Mouse (Mus musculus) MEL (cell line): Measurements from ENCODE around the gene Tepsin. TPM values are rescaled to one million over a fixed set of nuclear protein-coding genes. Genes with fewer than 3 reads are reported as not detected.

Source experiments
- DNase-seq: peaks from one replicate; pipeline ENCODE4 v3.0.0; 2011; ENCODE audit warnings: low read depth, low spot score
- H3K27ac ChIP-seq: 2 replicates; pipeline ENCODE4 v1.5.1; 2012; ENCODE audit warnings: low read depth, mild to moderate bottlenecking, control low read depth, low read length, moderate library complexity; ENCODE audit not compliant: control insufficient read depth
- H3K27me3 ChIP-seq, 2 experiments: fragments of 150-350 bp in 1 of 2; sonication (generic) in 1 of 2; 2 replicates each; pipeline ENCODE4 v1.6.1; 2012; ENCODE audit warnings: low read length in 2 of 2, mild to moderate bottlenecking in 2 of 2, improper control_type of control experiment in 1 of 2, moderate library complexity in 1 of 2; ENCODE audit not compliant: insufficient read depth in 2 of 2, control insufficient read depth in 1 of 2
- H3K36me3 ChIP-seq, 2 experiments: 2 replicates each; pipeline ENCODE4 v1.6.1; 2012 to 2014; ENCODE audit warnings: low read length in 2 of 2, improper control_type of control experiment in 1 of 2, inconsistent platforms in 1 of 2, mild to moderate bottlenecking in 1 of 2; ENCODE audit not compliant: insufficient read depth in 2 of 2, control insufficient read depth in 1 of 2
- H3K4me1 ChIP-seq, 2 experiments: fragments of 150-350 bp in 1 of 2; sonication (generic) in 1 of 2; 2 replicates each; pipeline ENCODE4 v1.6.1; 2012; ENCODE audit warnings: low read length in 2 of 2, improper control_type of control experiment in 1 of 2, mild to moderate bottlenecking in 1 of 2; ENCODE audit not compliant: insufficient read depth in 2 of 2, control insufficient read depth in 1 of 2
- H3K4me3 ChIP-seq, 2 experiments: fragments of 150-350 bp in 1 of 2; sonication (generic) in 1 of 2; 2 replicates each; pipeline ENCODE4 v1.5.1; 2012; ENCODE audit warnings: low read depth in 2 of 2, low read length in 2 of 2, mild to moderate bottlenecking in 2 of 2, moderate library complexity in 2 of 2, control low read depth in 1 of 2, improper control_type of control experiment in 1 of 2; ENCODE audit not compliant: control insufficient read depth in 1 of 2, insufficient read depth in 1 of 2
- H3K79me2 ChIP-seq: 2 replicates; pipeline ENCODE4 v1.6.1; 2012; ENCODE audit warnings: mild to moderate bottlenecking, low read length, moderate library complexity; ENCODE audit not compliant: control insufficient read depth, poor library complexity, insufficient read depth
- H3K9ac ChIP-seq: 2 replicates; pipeline ENCODE4 v1.6.1; 2012; ENCODE audit warnings: low read depth, mild to moderate bottlenecking, control low read depth, low read length, moderate library complexity; ENCODE audit not compliant: control insufficient read depth, poor library complexity, severe bottlenecking
- H3K9me3 ChIP-seq: fragments of 150-350 bp; sonication (generic); replicated peaks from 2 replicates; pipeline ENCODE4 v1.6.1; 2012; ENCODE audit warnings: mild to moderate bottlenecking, low read length, improper control_type of control experiment, moderate library complexity; ENCODE audit not compliant: insufficient read depth
- BHLHE40 ChIP-seq: IDR thresholded peaks from 2 replicates; pipeline ENCODE4 v1.6.1; 2012; ENCODE audit warnings: low read depth, mild to moderate bottlenecking, inconsistent platforms, low read length, improper control_type of control experiment, borderline replicate concordance
- CTCF ChIP-seq, 3 experiments: IDR thresholded peaks in 2 of 3; conservative IDR thresholded peaks in 1 of 3; 2 replicates each; pipeline ENCODE4 v1.5.1; 2011 to 2012; ENCODE audit warnings: low read length in 3 of 3, low read depth in 2 of 3, mild to moderate bottlenecking in 2 of 3, improper control_type of control experiment in 1 of 3, inconsistent platforms in 1 of 3, mixed read lengths in 1 of 3, moderate library complexity in 1 of 3; ENCODE audit not compliant: control insufficient read depth in 1 of 3, insufficient read depth in 1 of 3, poor library complexity in 1 of 3, severe bottlenecking in 1 of 3
- E2F4 ChIP-seq: IDR thresholded peaks from 2 replicates; pipeline ENCODE4 v1.6.1; 2011; ENCODE audit warnings: low read depth, low read length, improper control_type of control experiment, borderline replicate concordance
- ELF1 ChIP-seq: IDR thresholded peaks from 2 replicates; pipeline ENCODE4 v1.6.1; 2014; ENCODE audit warnings: low read depth, mild to moderate bottlenecking, inconsistent platforms, low read length, improper control_type of control experiment, moderate library complexity
- EP300 ChIP-seq, 2 experiments: IDR thresholded peaks; 2 replicates each; pipeline ENCODE4 v1.6.1; 2011; ENCODE audit warnings: improper control_type of control experiment in 2 of 2, low read length in 2 of 2, low read depth in 1 of 2, mild to moderate bottlenecking in 1 of 2
- ETS1 ChIP-seq: IDR thresholded peaks from 2 replicates; pipeline ENCODE4 v1.6.1; 2012; ENCODE audit warnings: low read depth, mild to moderate bottlenecking, inconsistent platforms, low read length, improper control_type of control experiment, moderate library complexity
- GATA1 ChIP-seq: IDR thresholded peaks from 2 replicates; pipeline ENCODE4 v1.6.1; 2011; ENCODE audit warnings: low read depth, low read length, improper control_type of control experiment
- HCFC1 ChIP-seq: IDR thresholded peaks from 2 replicates; pipeline ENCODE4 v1.6.1; 2012; ENCODE audit warnings: low read depth, mild to moderate bottlenecking, inconsistent platforms, low read length, improper control_type of control experiment, moderate library complexity
- MAFK ChIP-seq: IDR thresholded peaks from 2 replicates; pipeline ENCODE4 v1.6.1; 2011; ENCODE audit warnings: low read depth, mild to moderate bottlenecking, low read length, improper control_type of control experiment, borderline replicate concordance
- MAX ChIP-seq: IDR thresholded peaks from 2 replicates; pipeline ENCODE4 v1.6.1; 2011; ENCODE audit warnings: low read length, improper control_type of control experiment
- MAZ ChIP-seq: IDR thresholded peaks from 2 replicates; pipeline ENCODE4 v1.6.1; 2012; ENCODE audit warnings: low read depth, mild to moderate bottlenecking, inconsistent platforms, low read length, improper control_type of control experiment
- MEF2A ChIP-seq: IDR thresholded peaks from 2 replicates; pipeline ENCODE4 v1.6.1; 2014; ENCODE audit warnings: low read depth, mild to moderate bottlenecking, inconsistent platforms, low read length, improper control_type of control experiment; ENCODE audit not compliant: poor library complexity, insufficient replicate concordance, severe bottlenecking; ENCODE audit errors: extremely low read depth
- MXI1 ChIP-seq: IDR thresholded peaks from 2 replicates; pipeline ENCODE4 v1.6.1; 2011; ENCODE audit warnings: mild to moderate bottlenecking, low read depth, low read length, improper control_type of control experiment
- MYC ChIP-seq: IDR thresholded peaks from 2 replicates; pipeline ENCODE4 v1.6.1; 2011; ENCODE audit warnings: low read depth, mild to moderate bottlenecking, low read length, improper control_type of control experiment, moderate library complexity
- NRF1 ChIP-seq: IDR thresholded peaks from 2 replicates; pipeline ENCODE4 v1.6.1; 2014; ENCODE audit warnings: low read depth, mild to moderate bottlenecking, inconsistent platforms, low read length, improper control_type of control experiment, moderate library complexity; ENCODE audit not compliant: poor library complexity, insufficient read depth, severe bottlenecking
- POLR2AphosphoS2 ChIP-seq: IDR thresholded peaks from 2 replicates; pipeline ENCODE4 v1.6.1; 2011; ENCODE audit warnings: low read length, improper control_type of control experiment
- RCOR1 ChIP-seq: IDR thresholded peaks from 2 replicates; pipeline ENCODE4 v1.6.1; 2012; ENCODE audit warnings: low read depth, mild to moderate bottlenecking, inconsistent platforms, low read length, improper control_type of control experiment
- SIN3A ChIP-seq: IDR thresholded peaks from 2 replicates; pipeline ENCODE4 v1.6.1; 2012; ENCODE audit warnings: low read length, improper control_type of control experiment, inconsistent platforms
- SMC3 ChIP-seq: IDR thresholded peaks from 2 replicates; pipeline ENCODE4 v1.6.1; 2011; ENCODE audit warnings: low read depth, low read length, improper control_type of control experiment
- TAL1 ChIP-seq: IDR thresholded peaks from 2 replicates; pipeline ENCODE4 v1.6.1; 2012; ENCODE audit warnings: mild to moderate bottlenecking, inconsistent platforms, low read length, moderate library complexity, mixed read lengths
- TBP ChIP-seq: IDR thresholded peaks from 2 replicates; pipeline ENCODE4 v1.8.0; 2011; ENCODE audit warnings: low read depth, low read length, improper control_type of control experiment
- TCF12 ChIP-seq: IDR thresholded peaks from 2 replicates; pipeline ENCODE4 v1.6.1; 2014; ENCODE audit warnings: low read depth, mild to moderate bottlenecking, inconsistent platforms, low read length, improper control_type of control experiment, moderate library complexity
- ZMIZ1 ChIP-seq: IDR thresholded peaks from 2 replicates; pipeline ENCODE4 v1.6.1; 2012; ENCODE audit warnings: low read depth, mild to moderate bottlenecking, inconsistent platforms, low read length, improper control_type of control experiment, moderate library complexity
- polyA plus RNA-seq, 2 experiments: library from polyadenylated mRNA; stranded (reverse) in 1 of 2; unstranded in 1 of 2; fragments of >175 nt in 1 of 2; fragments of >200 nt in 1 of 2; gene quantifications; 2 replicates each; pipeline versions ENCODE4 v1.2.1 to v1.2.4; 2012; ENCODE audit warnings: low replicate concordance in 2 of 2, low read depth in 1 of 2; ENCODE audit not compliant: insufficient read length in 2 of 2, insufficient read depth in 1 of 2, missing spikeins in 1 of 2
- total RNA-seq: library from RNA; depleted of rRNA; stranded (reverse); fragments of 300-350 nt; gene quantifications from 2 replicates; pipeline ENCODE4 v1.2.3, GENCODE M21; 2012

The Tepsin gene
- total and polyA plus RNA-seq, 3 experiments = 14.3 to 16.6 TPM; not detected in 1

DNA sequence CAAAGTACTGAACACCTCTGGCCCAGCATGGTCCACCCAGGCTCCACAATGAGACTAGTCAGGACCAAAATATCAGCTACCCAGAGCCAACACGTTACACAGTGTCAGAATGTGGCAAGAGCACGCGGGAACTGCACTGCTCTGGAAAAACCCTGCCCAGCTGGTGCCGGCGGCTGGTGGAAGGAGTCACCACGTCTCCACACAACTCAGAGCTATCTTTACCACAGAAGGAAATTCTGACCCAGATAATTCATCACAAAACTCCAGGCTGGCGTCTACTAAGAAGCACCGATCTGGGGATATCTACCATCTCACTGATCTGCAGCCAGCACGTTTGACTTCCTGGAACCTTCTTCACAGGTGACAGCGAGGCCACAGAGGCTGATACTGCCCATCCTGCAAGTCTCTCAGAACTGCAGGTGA is 40.8 kb upstream of the Tepsin start:
- Histone ChIP-seq H3K9ac (peak overlapping the region; percentile 10; the same call in 1 of the 2 replicates), H3K4me3 (no peak overlapping the region), H3K36me3 (peaks cover 0 to 35% of the 10 kb centered on the region in 2 experiments), H3K27me3 (no peaks in the 10 kb centered on the region), H3K9me3 (no peaks in the 10 kb centered on the region), H3K27ac (peak overlapping the region; percentile 57), H3K4me1 (peaks cover 22 to 42% of the 10 kb centered on the region in 2 experiments), H3K79me2 (no peaks in the 10 kb centered on the region; the same call in 1 of the 2 replicates)
- DNase-seq = peak; percentile 86
- TF ChIP-seq MYC (peak; percentile 47; the same call in 1 of the 2 replicates), EP300 (IDR thresholded peaks at IDR 0.05; ENCODE audit: low read depth in 1 of 2, low read length in 2 of 2) (peak; percentile 92 to 94), TCF12 (peak; percentile 95), ZMIZ1 (no peak), RCOR1 (peak; percentile 93), CTCF (IDR thresholded peaks at IDR 0.05 in 2 of 3, conservative IDR thresholded peaks at IDR 0.05 in 1 of 3; ENCODE audit: control insufficient read depth in 1 of 3, insufficient read depth in 1 of 3, low read depth in 2 of 3, low read length in 3 of 3, poor library complexity in 1 of 3, severe bottlenecking in 1 of 3) (no peak), MEF2A (0 out of 2 replicates have a peak, but pooled peaks have one; percentile 63), SMC3 (no peak), NRF1 (no peak), MAFK (peak; percentile 88), MAX (peak; percentile 86), BHLHE40 (peak; percentile 100), ETS1 (peak; percentile 99), TBP (0 out of 2 replicates have a peak, but pooled peaks have one; percentile 18), POLR2AphosphoS2 (no peak), TAL1 (peak; percentile 69), HCFC1 (peak; percentile 50; the same call in 1 of the 2 replicates), MXI1 (peak; percentile 99), MAZ (0 out of 2 replicates have a peak, but pooled peaks have one; percentile 35), E2F4 (no peak), ELF1 (peak; percentile 78; the same call in 1 of the 2 replicates), SIN3A (peak; percentile 99), GATA1 (peak; percentile 96)
